Mouse (Mus musculus): ENCODE results near the gene Nfrkb.

Gene Nfrkb

GRCm38 (mm10) chr9:31418821-31419220 lies 32.8 kb downstream of the Nfrkb start:
- intact Hi-C loops (cut with DNase I) = no loop called here

GRCm38 (mm10) chr9:31422143-31422542 lies 36.2 kb downstream of the Nfrkb start:
- intact Hi-C loops (cut with DNase I) = no loop called here

DNA sequence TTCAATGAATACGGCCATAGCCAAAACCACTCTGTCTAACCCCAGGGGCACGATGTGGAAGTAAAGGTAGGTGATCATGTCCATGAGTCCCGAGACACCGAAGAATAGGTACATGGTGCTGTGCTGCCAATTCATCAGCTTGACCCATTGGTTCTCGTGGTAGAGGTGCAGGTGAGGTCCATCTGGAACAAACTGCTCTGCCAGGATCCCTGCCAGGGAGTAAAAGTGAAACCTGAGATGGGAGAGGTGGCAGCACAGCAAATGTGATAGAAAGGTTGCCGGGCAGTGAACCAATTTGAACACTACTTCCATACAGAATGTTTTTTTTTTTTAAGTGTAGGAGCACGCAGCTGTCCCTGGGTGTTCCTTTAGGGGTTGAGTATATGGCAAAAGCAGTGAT lies 43.0 kb downstream of the Nfrkb start:
- intact Hi-C loops (cut with DNase I) = no loop called here

- intact Hi-C loops (cut with DNase I) = no loop called here
Observed at GRCm38 (mm10) chr9:31430011-31430410, 44.0 kb downstream of the Nfrkb start.

DNA sequence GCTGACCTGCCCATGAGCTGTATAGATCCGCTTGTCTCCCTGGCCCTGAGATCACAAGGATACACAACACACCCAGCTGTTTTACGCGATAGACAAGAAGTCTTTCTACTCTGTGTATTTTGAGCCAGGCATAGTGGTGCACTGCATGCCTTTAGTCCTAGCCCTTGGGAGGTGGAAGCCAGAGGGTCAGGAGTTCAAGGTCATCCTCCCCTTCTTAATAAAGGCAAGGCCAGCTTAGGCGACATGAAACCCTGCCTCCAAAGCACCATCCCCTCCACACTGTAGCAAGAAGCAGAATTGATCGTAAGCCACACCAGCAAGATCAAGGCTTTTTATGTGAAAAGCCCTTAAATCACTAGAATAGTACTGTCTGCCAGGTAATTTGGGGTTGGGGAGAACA lies 45.8 kb downstream of the Nfrkb start:
- intact Hi-C loops (cut with DNase I) = no loop called here

- intact Hi-C loops (cut with DNase I) = no loop called here
Observed at GRCm38 (mm10) chr9:31432336-31432975, 46.5 kb downstream of the Nfrkb start.

- intact Hi-C loops (cut with DNase I) = no loop called here
Observed at GRCm38 (mm10) chr9:31433431-31433830, 47.4 kb downstream of the Nfrkb start.

DNA sequence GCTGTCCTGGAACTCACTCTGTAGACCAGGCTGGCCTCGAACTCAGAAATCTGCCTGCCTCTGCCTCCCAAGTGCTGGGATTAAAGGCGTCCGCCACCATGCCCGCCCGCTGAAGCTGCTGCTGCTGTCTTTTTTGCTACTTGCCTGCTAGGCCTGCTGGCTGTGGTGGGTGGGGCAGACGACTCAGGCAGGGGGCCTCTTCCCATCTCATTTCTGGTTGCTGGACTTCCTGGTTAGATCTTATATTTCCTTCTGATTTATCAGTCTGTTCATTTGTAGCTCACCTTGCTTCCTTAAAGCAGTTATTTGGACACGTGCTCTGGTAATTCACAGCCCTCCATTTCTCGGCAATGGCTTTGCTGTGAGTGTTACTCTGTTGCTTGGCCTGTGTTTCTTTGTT lies 49.4 kb downstream of the Nfrkb start:
- intact Hi-C loops (cut with DNase I) = no loop called here

DNA sequence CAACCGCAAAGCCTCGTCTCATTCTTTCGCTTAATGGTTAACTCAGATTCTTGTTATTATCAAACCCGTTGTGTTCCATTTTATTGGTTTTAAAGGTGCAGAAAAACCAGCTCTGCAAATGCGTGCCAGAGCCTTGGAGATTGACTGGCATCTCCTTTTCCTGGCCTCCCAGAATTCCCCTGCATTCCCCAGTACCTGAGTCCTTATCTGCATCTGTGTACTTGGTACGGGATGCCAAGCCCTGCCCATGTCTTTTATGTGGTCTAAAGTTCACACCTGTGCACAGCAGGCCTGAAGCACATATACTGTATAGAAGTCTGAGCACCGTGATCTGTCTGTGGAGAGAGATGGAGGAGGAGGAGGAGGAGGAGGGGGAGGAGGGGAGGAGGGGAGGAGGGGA lies 51.9 kb downstream of the Nfrkb start:
- intact Hi-C loops (cut with DNase I) = no loop called here

GRCm38 (mm10) chr9:31438834-31439233 lies 52.8 kb downstream of the Nfrkb start:
- intact Hi-C loops (cut with DNase I) = no loop called here

DNA sequence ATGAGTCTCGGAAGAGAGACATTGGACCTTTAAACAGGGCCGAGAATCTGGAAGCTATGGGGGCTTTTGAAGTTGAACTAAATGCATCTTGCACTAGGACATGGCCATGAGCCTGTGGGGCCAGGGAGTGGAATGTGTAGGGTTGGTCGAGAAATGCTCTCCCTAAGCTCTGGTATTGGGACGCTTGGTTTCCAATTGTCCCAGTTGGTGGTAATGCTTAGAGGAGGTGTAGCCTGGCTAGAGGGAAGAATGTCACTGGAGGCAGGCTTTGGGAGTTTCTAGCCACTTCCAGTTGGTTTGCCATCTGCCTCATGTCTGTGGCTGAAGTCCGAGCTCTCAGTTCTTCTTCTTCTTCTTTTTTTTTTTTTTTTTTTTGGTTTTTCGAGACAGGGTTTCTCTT lies 53.3 kb downstream of the Nfrkb start:
- intact Hi-C loops (cut with DNase I) = no loop called here

DNA sequence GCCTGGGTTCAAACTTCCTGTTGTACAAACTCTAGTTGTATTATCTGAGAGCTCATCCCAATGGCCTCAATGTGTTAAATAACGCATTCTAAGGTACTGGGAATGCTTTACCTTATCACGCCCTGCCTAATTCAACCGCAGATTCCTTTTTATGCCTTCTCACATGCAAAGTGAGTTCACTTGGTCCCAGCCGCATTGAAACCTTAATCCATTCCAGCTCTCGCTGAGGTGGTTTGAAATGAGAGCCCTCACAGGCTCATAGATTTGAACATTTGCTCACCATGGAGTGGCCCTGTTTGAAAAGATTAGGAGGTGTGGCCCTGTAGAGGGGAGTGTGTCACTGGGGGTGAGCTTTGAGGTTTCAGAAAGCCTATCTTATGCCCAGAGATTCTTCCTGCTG lies 54.4 kb downstream of the Nfrkb start:
- intact Hi-C loops (cut with DNase I) = no loop called here

DNA sequence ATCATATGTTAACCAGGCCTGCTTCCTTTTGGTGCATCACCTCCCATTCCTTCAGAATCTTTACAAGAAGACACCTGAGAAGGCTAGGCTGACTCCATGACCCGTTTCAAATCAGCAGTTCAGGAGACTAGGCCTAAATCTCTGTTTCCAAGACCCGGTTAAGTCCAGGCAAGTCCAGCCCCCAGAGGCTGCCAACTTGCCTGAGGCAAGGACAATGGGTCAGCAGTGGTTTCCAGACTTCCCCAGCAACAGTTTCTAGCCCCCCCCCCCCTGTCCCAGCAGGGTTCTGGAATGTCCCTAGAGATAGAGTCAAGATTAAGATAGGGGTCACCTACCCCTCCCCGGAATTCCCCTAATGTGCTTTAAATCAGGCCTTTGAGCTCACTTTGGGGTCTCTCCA lies 55.5 kb downstream of the Nfrkb start:
- intact Hi-C loops (cut with DNase I) = no loop called here

- intact Hi-C loops (cut with DNase I) = no loop called here
Observed at GRCm38 (mm10) chr9:31444236-31444635, 58.2 kb downstream of the Nfrkb start.

DNA sequence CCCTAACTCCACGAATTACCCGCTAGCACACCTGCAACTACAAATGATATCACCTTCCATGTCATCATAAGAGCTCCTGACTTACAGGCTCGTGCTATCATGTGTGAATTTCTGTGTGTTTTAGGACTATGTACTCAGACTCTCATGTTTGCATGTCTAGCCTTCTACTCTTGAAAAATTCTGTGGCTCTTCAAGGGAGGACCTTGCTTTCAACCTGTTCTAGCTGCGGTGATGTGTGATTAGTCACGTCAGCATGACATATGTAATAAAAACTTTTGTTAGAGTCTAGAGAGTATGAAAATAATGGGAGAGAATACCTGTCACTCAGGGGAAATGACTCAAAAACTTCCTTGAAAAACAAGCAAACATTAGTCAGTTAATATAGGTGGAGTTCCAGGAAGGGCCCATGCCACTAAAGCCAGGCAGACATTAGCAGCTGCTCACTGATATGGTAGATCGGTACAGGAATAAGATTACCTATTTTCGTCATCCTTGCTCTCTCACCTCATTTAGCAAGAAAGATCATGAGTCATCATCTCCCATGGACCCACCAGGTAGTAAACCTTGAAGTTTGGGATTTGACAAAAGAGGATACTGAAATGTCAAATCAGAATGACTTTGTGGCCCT lies 63.3 kb downstream of the Nfrkb start:
- intact Hi-C loops (cut with DNase I) = no loop called here

DNA sequence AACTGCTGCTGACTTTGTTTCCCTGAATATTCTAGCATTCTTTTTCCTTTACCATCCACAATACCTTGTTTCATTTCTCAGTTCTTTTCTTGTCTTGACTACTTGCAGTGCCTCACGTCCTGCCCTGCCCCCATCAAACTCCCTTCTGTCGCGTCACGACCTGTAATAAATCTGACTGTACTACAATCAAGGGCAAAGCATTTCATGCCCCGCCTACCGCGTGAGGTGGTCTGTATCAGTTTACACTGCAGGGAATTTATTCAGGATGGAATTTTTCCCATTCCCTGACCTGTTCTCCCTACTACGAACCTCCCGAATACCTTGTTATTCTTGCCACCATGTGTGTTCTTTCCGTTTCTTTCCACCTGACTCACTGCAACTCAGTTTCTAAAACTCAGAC lies 66.2 kb downstream of the Nfrkb start:
- intact Hi-C loops (cut with DNase I) = no loop called here

DNA sequence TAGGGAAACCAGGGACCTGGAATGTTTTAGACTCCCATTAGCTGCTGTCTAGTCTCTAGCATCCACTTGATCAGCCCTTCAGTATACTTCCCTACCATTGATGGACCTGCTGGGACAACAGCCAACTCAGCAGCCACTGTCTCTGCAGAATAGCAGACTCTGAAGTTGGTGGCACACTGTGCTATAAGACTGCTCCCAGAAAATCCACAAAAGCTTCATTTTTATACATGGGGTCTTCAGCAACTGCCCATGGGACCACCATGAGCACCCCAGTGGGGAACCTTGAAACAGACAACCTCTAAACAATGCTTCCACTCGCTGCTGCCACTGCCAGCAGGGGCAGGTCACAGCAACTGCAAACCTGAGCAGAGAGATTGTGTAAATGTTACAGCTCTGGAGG lies 68.4 kb downstream of the Nfrkb start:
- intact Hi-C loops (cut with DNase I) = no loop called here

GRCm38 (mm10) chr9:31463190-31463589 lies 77.2 kb downstream of the Nfrkb start:
- intact Hi-C loops (cut with DNase I) = no loop called here

DNA sequence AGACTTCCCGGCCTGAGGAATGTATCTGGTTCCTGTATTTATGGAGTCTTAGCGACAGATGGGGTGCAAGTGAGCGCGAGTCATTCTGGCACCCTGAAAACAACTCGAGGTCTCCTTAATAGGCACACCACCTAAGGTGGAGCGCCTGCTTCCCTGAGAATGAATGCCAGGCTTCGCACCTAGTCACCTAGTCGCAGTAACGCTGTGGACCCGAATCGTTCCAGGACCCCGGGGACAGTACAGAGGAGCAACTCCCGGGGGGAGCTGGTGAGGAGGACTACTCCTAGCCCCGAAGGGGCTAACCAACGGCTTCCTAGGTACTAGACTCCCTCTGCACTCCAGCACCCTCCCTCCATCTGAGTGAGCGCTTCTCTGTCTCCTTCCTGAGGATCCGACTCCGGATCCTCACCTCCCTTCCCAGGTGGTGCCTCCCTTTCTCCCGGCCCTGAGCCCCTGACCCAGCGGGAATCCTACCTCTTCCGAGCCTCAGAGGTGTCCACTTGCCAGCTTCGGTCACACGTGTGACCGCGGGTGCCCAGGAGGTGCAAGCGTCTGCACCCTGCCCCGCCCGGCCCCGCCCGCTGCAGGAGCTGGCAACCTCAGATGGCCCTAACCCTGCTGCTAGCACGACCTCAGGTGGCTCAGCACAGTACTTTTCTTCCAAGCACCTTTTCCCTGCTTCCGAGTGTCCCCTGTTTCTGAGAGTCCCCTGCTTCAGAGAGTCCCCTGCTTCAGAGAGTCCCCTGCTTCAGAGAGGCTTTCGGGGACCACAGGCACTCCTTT lies 77.9 kb downstream of the Nfrkb start, which contains the start of gene Tmem45b:
Gene Tmem45b (minus strand): TSS at position 771 of the 783 bp plus-strand sequence.
- intact Hi-C loops (cut with DNase I) = no loop called here

Data from adrenal gland (tissue).